Mouse (Mus musculus) thymus, postnatal 14 days (tissue): ENCODE data around the gene Ephb4.

ENCODE experiments used
- DNase-seq: peaks from one replicate; pipeline ENCODE4 v3.0.0; 2021

The Ephb4 gene

DNA sequence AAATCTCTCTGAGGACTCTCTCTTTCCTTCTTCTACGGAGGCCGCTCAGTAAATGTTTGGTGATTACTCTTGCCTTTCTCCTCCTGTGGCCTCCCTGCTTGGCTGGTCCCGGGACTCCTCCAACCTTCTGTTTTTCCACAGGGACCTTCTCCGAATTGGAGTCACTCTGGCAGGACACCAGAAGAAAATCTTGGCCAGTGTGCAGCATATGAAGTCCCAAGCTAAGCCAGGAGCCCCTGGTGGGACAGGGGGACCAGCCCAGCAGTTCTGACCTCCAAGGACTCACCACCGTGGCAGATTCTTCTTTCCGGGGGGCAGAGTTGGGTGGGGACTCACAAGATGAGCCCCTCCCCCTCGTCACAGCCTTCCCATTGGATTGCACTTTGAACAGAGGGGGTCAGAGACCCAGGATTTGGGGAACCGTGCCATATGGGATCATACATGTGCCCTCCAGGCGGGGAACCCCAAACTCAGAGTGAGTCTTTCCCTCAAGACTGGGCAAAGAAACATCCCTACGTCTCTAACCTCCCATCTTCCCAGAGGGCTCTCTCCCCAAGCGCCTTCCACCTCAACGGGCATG, 23.6 kb downstream of the Ephb4 start:
- DNase-seq, result no peak

DNA sequence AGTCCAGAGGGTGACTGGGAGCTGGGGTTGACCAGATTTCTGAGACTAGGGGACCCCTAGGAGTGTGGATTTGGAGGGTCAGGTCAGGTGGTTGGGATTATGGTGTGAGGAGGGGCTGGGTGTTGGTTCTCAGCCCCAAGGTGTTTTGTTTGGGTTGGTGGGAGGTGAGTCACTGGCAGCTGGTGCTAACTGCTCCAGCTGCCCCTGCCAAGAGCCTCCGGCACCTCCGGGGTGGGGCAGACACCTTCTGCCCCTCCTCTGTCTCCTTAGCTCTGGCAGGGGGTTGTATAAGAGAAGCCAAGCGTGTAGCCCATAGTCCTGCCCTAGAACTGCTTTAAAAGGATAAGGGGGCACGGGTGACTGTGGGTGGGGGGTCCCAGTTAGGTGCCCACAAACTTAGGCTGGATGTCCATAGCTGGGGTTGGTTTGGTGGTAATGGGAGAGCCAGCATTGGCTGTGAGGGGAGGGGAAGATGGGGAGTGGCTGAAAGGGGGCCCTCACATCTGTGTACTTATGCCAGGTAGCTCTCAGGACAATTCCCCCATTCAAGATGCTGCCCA, 24.7 kb downstream of the Ephb4 start:
- DNase-seq, result no peak

GRCm38 (mm10) chr5:137375627-137376026, 25.7 kb downstream of the Ephb4 start:
- DNase-seq, result no peak

GRCm38 (mm10) chr5:137376198-137376597, 26.3 kb downstream of the Ephb4 start:
- no peak for DNase-seq

- DNase-seq, result no peak
Measured at GRCm38 (mm10) chr5:137376722-137377121, 26.8 kb downstream of the Ephb4 start.

DNA sequence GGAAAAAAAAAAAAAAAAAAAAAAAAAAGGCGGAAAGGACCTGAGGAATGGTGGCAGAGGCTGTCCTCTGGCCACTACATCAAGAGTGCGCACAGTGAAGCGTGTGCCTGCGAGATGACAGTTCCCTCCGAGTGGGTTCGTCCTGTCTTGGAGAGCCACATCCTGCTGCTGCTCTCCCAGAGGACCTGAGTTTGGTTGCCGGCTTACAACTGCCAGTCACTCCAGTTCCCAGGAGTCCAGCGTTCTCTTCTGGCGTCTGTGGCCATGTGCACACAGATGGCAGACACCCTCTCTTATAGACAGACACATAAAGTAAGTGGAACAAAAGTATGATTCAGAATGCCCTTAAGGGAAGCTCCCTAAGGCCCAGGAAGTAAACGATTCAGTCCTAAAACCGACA, 27.3 kb downstream of the Ephb4 start:
- DNase-seq, result no peak

DNA sequence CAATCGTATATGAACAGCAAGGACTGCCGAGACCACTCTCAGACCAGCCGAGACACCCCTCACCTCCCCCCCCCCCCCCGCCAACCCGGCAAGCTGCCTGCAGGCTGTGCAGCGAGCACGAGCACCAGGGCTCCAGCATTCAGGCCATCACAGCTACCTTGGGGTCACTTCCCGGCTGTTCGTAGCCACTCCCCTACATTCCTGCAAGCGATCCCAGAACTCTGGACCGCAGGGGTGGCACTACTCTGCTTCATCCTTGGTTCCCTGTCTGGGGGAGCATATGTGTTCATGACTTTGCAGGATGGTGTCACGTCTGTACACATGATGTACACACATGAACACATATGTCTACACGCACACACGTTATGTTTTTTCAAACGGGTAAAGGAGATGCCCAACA, 27.7 kb downstream of the Ephb4 start:
- no peak for DNase-seq

DNA sequence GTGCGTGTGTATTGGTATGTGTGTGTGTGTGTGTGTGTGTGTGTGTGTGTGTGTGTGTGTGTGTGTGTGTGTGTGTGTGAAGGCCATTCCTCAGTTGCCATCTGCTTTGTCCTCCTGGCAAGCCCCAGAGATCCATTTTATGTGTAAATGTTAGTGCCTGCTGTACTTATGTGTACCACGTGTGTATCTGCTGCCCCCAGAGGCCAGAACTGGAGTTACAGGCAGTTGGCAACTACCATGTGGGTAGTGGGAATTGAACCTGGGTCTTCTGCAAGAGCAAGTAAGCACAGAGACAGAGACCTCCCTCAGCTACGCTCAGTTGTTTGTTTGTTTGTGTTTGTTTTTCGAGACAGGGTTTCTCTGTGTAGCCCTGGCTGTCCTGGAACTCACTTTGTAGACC, 31.2 kb downstream of the Ephb4 start:
- peak; percentile 74 for DNase-seq

DNA sequence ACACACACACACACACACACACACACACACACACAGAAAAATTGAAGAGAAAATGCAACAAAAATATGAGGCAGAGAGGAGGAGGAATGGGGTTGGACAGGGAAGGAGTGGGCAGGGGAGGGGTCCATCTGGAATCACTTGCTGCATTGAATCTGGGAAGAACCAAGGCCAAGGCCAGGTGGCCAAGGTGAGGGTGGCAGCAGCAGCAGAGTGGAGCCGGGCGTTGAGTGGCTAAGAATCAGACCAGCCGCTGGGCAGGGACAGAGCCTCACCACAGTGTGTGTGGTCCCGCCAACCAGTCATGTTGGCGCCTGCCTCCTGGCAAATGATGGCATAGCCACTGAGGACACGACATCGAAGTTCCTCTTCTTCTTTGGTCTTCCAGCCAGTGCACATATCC, 33.5 kb downstream of the Ephb4 start:
- no peak for DNase-seq

DNA sequence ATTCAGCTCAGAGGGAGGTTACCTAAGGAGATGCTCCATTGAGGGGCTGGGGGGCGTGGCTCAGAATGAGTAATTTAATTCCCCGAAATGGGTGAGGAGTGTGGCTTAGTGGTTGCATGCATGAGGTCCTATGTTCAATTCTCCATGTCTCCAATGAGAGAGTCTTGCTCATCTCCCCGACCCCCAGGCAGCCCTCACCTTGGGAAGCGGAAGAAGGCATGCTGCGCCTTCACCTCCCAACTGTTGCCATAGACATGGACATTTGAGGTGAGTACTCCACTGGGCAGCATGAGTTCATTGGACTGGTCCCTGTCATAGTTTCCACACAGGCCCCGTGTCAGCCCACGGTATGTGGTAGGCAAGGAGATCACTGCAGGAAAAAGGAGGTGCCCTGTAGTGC, 36.8 kb downstream of the Ephb4 start:
- no peak for DNase-seq

DNA sequence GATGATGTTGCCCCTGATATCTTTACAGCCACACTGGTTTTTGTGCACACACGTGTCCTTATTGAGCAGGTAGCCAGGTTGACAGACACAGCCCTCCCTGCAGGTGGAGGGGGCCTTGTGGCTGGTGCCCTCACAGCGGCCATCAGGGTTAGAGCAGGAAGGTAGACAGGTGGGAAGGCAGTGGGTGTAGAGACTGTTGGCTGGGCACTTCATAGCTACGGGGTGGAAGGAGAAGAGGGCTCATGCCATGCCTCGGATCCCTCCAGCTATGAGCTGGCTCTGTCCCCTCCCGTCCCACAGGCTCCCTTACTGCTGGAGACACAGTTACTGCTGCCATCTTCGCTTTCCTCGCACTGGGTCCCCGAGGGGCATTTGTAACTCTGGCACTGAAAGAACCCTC, 41.7 kb downstream of the Ephb4 start:
- DNase-seq, result no peak

DNA sequence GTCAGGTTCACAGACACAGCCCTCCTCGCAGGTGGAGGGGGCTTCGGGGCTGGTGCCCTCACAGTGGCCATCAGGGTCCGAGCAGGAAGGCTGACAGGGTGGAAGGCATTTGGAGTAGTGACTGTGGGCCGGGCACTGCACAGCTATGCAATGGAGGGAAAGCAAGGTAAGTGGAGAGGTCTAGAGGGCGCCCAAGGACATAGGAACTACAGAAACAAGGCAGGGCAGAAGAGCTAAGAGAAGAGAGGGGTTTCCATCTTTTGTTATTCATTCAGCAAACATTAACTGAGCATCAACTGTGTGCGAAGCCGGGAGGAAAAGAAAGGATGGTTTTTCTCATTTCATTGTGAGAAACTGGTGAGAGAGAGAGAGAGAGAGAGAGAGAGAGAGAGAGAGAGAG, 44.5 kb downstream of the Ephb4 start:
- DNase-seq, result no peak

DNA sequence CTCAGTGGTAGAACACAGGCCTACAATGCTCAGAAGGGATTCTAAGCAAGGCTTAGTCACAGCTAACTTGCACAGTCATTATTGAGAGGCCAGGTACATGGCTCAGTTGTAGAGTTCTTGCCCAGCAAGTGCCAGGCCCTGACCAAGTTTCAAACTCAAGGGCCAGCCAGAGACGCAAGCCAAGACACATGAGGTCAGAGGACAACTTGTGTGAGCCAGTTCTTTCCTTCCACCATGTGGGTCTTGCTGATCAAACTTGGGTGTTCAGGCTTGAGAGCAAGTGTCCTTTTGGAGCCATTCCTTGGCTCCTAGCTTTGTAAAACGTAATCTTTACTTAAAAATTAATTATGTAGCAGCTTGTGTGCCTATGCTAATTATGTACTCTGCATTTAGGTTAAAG, 54.2 kb downstream of the Ephb4 start:
- DNase-seq, result no peak

DNA sequence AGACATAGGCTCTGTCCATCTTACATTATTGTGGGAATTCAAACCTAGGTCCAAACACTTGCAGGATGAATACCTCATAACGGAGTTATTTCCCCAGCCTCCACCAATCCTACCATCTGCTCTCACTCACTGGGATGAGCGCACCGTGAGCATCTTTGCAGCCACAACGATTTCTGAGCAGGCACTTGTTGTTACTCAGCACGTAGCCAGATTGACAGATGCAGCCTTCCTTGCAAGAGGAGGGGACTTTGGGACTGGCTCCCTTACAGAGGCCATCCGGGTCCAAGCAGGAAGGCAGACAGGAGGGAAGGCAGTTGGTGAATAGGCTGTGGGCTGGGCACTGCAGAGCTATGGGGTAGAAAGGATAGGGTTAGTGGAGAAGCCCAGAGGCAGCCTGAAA, 59.5 kb downstream of the Ephb4 start:
- DNase-seq, result no peak

- DNase-seq, result no peak
Measured at GRCm38 (mm10) chr5:137410066-137410465, 60.2 kb downstream of the Ephb4 start.

GRCm38 (mm10) chr5:137410549-137410948, 60.6 kb downstream of the Ephb4 start:
- no peak for DNase-seq

GRCm38 (mm10) chr5:137411235-137411634, 61.3 kb downstream of the Ephb4 start:
- DNase-seq, result no peak

DNA sequence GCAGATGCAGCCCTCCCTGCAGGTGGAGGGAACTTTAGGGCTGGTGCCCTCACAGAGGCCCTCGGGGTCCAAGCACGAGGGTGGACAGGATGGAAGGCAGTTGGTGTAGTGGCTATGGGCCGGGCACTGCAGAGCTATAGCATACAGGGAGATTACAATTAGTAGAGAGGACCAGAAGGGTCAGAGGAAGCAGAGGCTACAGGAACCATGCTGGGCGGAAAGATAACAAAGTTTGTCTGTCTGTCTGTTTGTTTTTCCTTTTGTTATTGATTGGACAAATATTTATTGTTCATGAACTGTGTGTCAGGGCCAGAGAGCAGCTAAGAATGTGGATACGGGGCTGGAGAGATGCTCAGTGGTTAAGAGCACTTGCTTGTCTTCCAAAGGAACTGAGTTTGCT, 64.3 kb downstream of the Ephb4 start:
- DNase-seq, result no peak

DNA sequence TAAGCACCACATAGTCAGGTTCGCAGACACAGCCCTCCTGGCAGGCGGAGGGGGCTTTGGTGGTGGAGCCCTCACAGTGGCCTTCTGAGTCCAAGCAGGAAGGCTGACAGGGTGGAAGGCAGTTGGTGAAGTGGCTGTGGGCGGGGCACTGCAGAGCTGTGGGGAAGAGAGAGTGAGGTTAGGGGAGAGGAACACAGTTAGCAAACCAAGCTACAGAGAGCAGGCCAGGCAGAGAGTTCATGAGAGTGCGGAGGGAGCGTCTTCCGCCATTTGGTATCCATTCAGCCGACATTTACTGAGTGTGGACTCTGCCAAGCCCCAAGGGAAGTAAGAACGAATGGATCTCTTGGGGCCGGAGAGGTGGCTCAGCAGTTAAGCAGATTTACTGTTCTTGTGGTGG, 69.2 kb downstream of the Ephb4 start:
- peak; percentile 14 for DNase-seq

GRCm38 (mm10) chr5:137419841-137420240, 69.9 kb downstream of the Ephb4 start:
- no peak for DNase-seq

DNA sequence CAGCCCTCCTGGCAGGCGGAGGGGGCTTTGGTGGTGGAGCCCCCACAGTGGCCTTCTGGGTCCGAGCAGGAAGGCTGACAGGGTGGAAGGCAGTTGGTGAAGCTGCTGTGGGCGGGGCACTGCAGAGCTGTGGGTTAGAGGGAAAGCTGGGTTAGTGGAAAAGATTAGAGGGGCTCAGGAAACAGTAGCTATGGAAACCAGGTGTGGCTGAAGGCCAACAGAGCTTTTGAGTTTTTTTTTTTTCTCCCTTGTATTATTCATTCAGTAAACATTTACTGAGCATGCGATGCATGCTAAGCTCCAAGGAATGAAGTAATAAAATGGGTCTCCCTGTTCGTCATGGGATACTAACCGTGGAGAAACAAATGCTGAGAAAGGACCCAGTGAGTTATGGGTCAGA, 75.7 kb downstream of the Ephb4 start:
- peak; percentile 21 for DNase-seq
